Mouse (Mus musculus) midbrain, embryonic 14.5 days (tissue): ENCODE results near the gene Akap13. TPM values are rescaled to one million over a fixed set of nuclear protein-coding genes. Genes with fewer than 3 reads are reported as not detected.

ENCODE experiments used
- ATAC-seq: fragments of 200-750 bp; cut with Nextera tagmentation; 2 replicates; pipeline ENCODE4 v1.8.0; 2017; ENCODE audit warnings: moderate number of reproducible peaks, moderate library complexity; ENCODE audit not compliant: low FRiP score, low TSS enrichment
- DNase-seq: peaks from one replicate; pipeline ENCODE4 v3.0.0-alpha.2; 2015
- H3K27ac ChIP-seq: fragments of 300-500 bp; sonication (generic); replicated peaks from 2 replicates; pipeline ENCODE4 v1.5.1; 2014; ENCODE audit warnings: mild to moderate bottlenecking, low read depth, low read length, moderate library complexity
- H3K27me3 ChIP-seq: fragments of 300-500 bp; sonication (generic); 2 replicates; pipeline ENCODE4 v1.6.1; 2014; ENCODE audit warnings: low read length, control low read depth, mixed read lengths; ENCODE audit not compliant: control insufficient read depth, insufficient read depth
- H3K36me3 ChIP-seq: fragments of 300-500 bp; sonication (generic); 2 replicates; pipeline ENCODE4 v1.6.1; 2014; ENCODE audit warnings: low read length, control low read depth; ENCODE audit not compliant: control insufficient read depth, insufficient read depth
- H3K4me1 ChIP-seq: fragments of 300-500 bp; sonication (generic); 2 replicates; pipeline ENCODE4 v1.6.1; 2014; ENCODE audit warnings: mild to moderate bottlenecking, antibody characterized with exemption, low read length, control low read depth; ENCODE audit not compliant: control insufficient read depth, insufficient read depth
- H3K4me2 ChIP-seq: fragments of 300-500 bp; sonication (generic); 2 replicates; pipeline ENCODE4 v1.6.1; 2014; ENCODE audit warnings: mild to moderate bottlenecking, low read length, moderate library complexity
- H3K4me3 ChIP-seq: fragments of 300-500 bp; sonication (generic); replicated peaks from 2 replicates; pipeline ENCODE4 v1.5.1; 2014; ENCODE audit warnings: low read depth, low read length
- H3K9ac ChIP-seq: fragments of 300-500 bp; sonication (generic); replicated peaks from 2 replicates; pipeline ENCODE4 v1.6.1; 2014; ENCODE audit warnings: mild to moderate bottlenecking, low read length, moderate library complexity
- H3K9me3 ChIP-seq: fragments of 300-500 bp; sonication (generic); 2 replicates; pipeline ENCODE4 v1.6.1; 2016; ENCODE audit warnings: low read length, control low read depth, mixed read lengths; ENCODE audit not compliant: control insufficient read depth
- WGBS: fragments of 180-500 bp; shearing (Covaris S2); extraction: QIAGEN DNeasy Blood & Tissue Kit; methylation state at CpG from one replicate; pipeline ENCODE4 v1.1.7; 2014; 5-methylcytosine and 5-hydroxymethylcytosine counted together
- polyA plus RNA-seq: library from polyadenylated mRNA; unstranded; fragments of >200 nt; fragmentation: Nextera tagmentation; extraction: Ambion mirVana; gene quantifications from 2 replicates; pipeline ENCODE4 v1.2.1, GENCODE M21; 2014

Akap13 gene
- polyA plus RNA-seq, 1 experiment from 2014 or later: 18.9 TPM

GRCm38 (mm10) chr7:75498627-75499026 is 43.3 kb downstream of the Akap13 start:
- no peak for ATAC-seq
- Histone ChIP-seq H3K27ac (no peak overlapping the region), H3K27me3 (no peaks in the 10 kb centered on the region), H3K36me3 (no peaks in the 10 kb centered on the region), H3K9me3 (no peaks in the 10 kb centered on the region), H3K4me2 (no peak overlapping the region), H3K9ac (no peak overlapping the region), H3K4me1 (no peaks in the 10 kb centered on the region), H3K4me3 (no peak overlapping the region)
- no peak for DNase-seq
- WGBS: 81% methylated on average over 5 of the region's 5 CpGs

- Histone ChIP-seq H3K27me3 (no peaks in the 10 kb centered on the region), H3K27ac (no peak overlapping the region), H3K4me1 (no peaks in the 10 kb centered on the region), H3K9ac (no peak overlapping the region), H3K4me2 (no peak overlapping the region), H3K9me3 (no peaks in the 10 kb centered on the region), H3K36me3 (no peaks in the 10 kb centered on the region), H3K4me3 (no peak overlapping the region)
- ATAC-seq: no peak
- WGBS: 92% methylated on average over 7 of the region's 7 CpGs
- no peak for DNase-seq
Measured at GRCm38 (mm10) chr7:75499271-75499670, 43.9 kb downstream of the Akap13 start.

DNA sequence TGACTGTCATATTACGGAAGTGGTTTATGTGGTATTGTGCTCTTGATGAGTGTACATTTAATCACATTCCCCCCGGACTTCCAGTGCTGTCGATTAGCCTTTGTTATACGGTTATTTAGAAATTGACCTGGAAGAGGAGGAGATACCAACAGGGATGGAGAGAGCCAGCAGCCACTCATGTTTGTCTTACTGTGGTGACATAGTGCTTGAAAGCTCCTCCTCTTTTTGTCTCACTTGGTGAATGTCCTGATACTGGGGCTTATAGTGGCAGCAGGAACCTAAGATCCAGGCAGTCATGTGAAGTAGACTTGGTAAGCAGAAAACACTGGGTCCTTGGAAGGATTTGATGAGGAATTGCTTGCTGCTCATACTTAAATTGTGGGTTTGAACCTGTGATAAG is 44.8 kb downstream of the Akap13 start:
- WGBS: 92% methylated on average over 4 of the region's 4 CpGs
- H3K9ac ChIP-seq: no peak overlapping the region
- H3K27ac ChIP-seq: no peak overlapping the region
- no peak overlapping the region for H3K4me3 ChIP-seq
- H3K9me3 ChIP-seq: no peaks in the 10 kb centered on the region
- no peak for ATAC-seq
- H3K4me2 ChIP-seq: no peak overlapping the region
- no peaks in the 10 kb centered on the region for H3K4me1 ChIP-seq
- no peak for DNase-seq
- H3K36me3 ChIP-seq: no peaks in the 10 kb centered on the region
- H3K27me3 ChIP-seq: no peaks in the 10 kb centered on the region

DNA sequence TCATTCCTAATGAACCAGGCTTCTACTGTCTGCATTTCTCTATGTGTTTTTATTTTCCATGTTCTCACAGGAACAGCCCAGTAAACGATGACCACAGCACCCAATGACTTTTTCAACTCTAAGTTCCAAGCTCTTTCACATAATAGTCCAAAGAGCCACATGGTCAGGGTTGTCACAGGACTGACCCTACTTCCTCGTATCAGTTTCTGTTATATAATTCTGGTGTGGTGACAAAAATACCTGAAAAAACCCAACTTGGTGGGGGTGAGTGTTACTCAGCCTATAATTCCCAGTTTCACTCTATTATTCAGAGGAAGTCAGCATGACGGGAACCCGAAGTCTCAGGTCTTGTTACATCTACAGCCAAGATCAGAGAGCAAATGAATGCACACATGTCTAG is 45.5 kb downstream of the Akap13 start:
- no peak overlapping the region for H3K4me3 ChIP-seq
- H3K27ac ChIP-seq: no peak overlapping the region
- H3K4me1 ChIP-seq: no peaks in the 10 kb centered on the region
- no peak overlapping the region for H3K4me2 ChIP-seq
- H3K9ac ChIP-seq: no peak overlapping the region
- no peaks in the 10 kb centered on the region for H3K9me3 ChIP-seq
- H3K36me3 ChIP-seq: no peaks in the 10 kb centered on the region
- ATAC-seq (no peak), DNase-seq (no peak)
- WGBS: 89% methylated on average over 4 of the region's 4 CpGs
- no peaks in the 10 kb centered on the region for H3K27me3 ChIP-seq

DNA sequence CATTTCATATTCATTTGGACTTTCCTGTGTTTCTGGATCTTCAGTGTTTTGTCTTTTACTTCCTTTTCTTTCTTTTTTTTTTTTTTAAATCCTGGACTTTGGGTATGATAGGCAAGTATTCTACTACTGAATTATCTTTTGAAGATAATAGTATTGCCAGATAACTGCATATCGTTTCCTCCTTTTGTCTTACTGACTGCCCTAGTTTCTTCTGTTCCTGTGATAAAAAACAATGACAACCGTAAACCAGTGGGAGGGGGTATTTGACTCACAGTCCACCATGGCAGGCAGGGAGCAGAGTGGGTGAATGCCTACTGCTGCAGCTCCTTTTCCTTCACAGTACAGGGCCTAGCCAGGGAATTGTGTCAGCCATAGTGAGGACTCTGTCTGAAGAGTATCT is 49.2 kb downstream of the Akap13 start:
- no peaks in the 10 kb centered on the region for H3K36me3 ChIP-seq
- H3K4me2 ChIP-seq: no peak overlapping the region
- no peak overlapping the region for H3K4me3 ChIP-seq
- no peaks in the 10 kb centered on the region for H3K4me1 ChIP-seq
- ATAC-seq: no peak
- DNase-seq: no peak
- H3K9me3 ChIP-seq: no peaks in the 10 kb centered on the region
- H3K9ac ChIP-seq: no peak overlapping the region
- 74% methylated on average over 2 of the region's 2 CpGs for WGBS
- no peak overlapping the region for H3K27ac ChIP-seq
- no peaks in the 10 kb centered on the region for H3K27me3 ChIP-seq

GRCm38 (mm10) chr7:75506628-75507027 is 51.3 kb downstream of the Akap13 start:
- no peaks in the 10 kb centered on the region for H3K4me1 ChIP-seq
- no peak overlapping the region for H3K27ac ChIP-seq
- no peak for ATAC-seq
- H3K9me3 ChIP-seq: no peaks in the 10 kb centered on the region
- no peak overlapping the region for H3K4me2 ChIP-seq
- H3K27me3 ChIP-seq: no peaks in the 10 kb centered on the region
- 92% methylated on average over 4 of the region's 4 CpGs for WGBS
- no peak overlapping the region for H3K4me3 ChIP-seq
- no peak overlapping the region for H3K9ac ChIP-seq
- DNase-seq: no peak
- H3K36me3 ChIP-seq: no peaks in the 10 kb centered on the region

DNA sequence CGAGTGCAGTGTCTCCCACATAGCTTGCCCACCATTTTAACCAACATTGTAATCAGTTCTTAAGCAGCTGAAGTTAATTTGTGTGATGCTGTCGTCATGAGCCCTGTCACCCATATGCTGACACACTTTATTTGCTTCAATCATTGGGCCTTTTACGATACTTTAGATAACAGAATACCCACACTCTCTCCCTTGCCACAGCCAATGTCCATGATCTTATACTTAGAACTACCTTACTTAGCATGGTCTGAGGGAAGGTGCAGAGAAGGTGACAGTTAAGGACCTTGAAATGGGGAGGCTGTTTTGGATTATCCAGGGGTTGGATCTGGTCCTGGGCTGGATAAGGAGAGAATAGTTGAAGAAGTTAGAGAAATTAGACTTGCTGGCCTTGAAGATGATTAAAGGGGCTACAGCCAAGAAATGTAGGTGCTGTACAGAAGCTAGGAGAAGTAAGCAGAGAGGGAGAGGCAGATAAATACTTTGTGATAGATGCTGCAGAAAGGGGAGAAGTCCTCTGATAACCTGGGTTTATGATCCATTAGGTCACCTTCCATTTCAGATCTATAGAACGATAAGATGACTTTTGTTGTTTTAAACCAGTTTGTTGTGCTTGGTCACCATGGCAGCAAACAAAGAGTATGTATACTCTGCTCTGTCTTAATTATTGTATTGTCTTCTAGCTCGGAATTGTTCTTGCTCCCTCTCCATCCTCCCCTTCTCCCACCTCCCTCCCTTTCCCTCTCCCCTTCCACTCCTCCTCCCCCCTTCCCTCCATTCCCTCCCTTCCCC is 53.9 kb downstream of the Akap13 start:
- Histone ChIP-seq H3K4me2 (no peak overlapping the region), H3K9ac (no peak overlapping the region), H3K36me3 (no peaks in the 10 kb centered on the region), H3K4me1 (no peaks in the 10 kb centered on the region), H3K27me3 (no peaks in the 10 kb centered on the region), H3K27ac (no peak overlapping the region), H3K4me3 (no peak overlapping the region), H3K9me3 (no peaks in the 10 kb centered on the region)
- 73% methylated on average over 5 of the region's 5 CpGs for WGBS
- ATAC-seq (no peak), DNase-seq (no peak)

DNA sequence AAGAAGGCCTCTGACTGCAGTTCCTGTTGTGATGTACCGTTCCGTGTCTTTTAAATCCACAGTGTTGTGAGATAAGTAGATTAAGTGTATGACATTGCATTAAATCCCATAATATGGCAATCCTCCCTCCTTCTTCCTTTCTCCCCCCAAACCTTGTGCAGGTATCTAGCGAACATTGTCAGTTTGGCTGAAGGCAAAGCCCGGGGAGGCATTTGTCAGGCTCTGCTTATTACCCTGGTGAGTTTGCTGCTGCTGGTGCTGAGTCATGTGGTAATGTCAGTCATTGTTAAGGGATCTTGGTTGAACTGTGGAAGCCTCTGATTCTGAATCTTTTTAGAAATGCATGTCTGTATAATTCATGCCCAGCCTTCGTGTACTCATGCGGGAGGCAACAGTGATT is 60.1 kb downstream of the Akap13 start:
- Histone ChIP-seq H3K9ac (no peak overlapping the region), H3K4me2 (no peak overlapping the region), H3K36me3 (no peaks in the 10 kb centered on the region), H3K9me3 (no peaks in the 10 kb centered on the region), H3K27me3 (no peaks in the 10 kb centered on the region), H3K4me3 (no peak overlapping the region), H3K4me1 (0 out of 2 replicates have a peak, but pooled peaks cover 4% of the 10 kb centered on the region), H3K27ac (no peak overlapping the region)
- DNase-seq: peak; percentile 1
- 65% methylated on average over 6 of the region's 6 CpGs for WGBS
- ATAC-seq: no peak
